Comparison of ENCODE assay signal across 7 mouse cellular contexts in the genomic region with DNA sequence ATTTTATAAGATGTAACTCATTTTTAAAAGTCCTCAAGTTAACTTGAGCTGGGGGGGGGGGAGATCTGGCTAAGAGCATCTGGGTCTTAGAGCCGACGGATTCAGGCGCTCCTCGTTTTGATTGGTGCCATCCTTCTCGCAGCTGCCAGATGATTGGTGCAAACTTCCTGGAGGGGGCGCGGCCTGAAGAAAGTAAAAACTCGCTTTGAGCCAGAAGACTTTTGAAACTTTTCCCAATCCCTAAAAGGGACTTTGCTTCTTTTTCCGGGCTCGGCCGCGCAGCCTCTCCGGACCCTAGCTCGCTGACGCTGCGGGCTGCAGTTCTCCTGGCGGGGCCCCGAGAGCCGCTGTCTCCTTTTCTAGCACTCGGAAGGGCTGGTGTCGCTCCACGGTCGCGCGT. TPM values are rescaled to one million over a fixed set of nuclear protein-coding genes. Genes with fewer than 3 reads are reported as not detected.
DNase-seq lines count a peak whose midpoint lies in the region; ATAC-seq and TF ChIP-seq lines count a peak whose summit lies in the region.

Gene Foxc2, plus strand, starts transcription at position 224 of the 400 bp plus-strand sequence.

- peaks cover 28% of the 10 kb centered on the region for H3K4me1 ChIP-seq in limb, embryonic 11.5 days (ENCODE audit: control insufficient read depth, insufficient read depth, low read length)
- peaks cover 13% of the 10 kb centered on the region for H3K4me1 ChIP-seq in midbrain, embryonic 13.5 days (replicated peaks)

- TF ChIP-seq CTCF in brain, embryonic 14.5 days (IDR thresholded peaks at IDR 0.05; ENCODE audit: borderline replicate concordance, extremely low read depth, insufficient read depth, insufficient read length): no peak

- no peak within 1 kb of the TSS; the same call in 1 of the 2 replicates for H3K27ac ChIP-seq in limb, embryonic 11.5 days (replicated peaks; ENCODE audit: low read depth, low read length)
- no peak within 1 kb of the TSS for H3K27ac ChIP-seq in midbrain, embryonic 13.5 days

- H3K9ac ChIP-seq in limb, embryonic 11.5 days (ENCODE audit: low read length): peak within 1 kb of the TSS; percentile 63
- 0 out of 2 replicates have a peak within 1 kb of the TSS, but pooled peaks have one; percentile 32 for H3K9ac ChIP-seq in midbrain, embryonic 13.5 days (replicated peaks)

- peak; percentile 97 for DNase-seq in NIH3T3 (ENCODE audit: low read depth)
- DNase-seq in brain, embryonic 14.5 days (ENCODE audit: low read depth): peak; percentile 94
- DNase-seq in gastrocnemius, postnatal 10 days: peak; percentile 75
- peak; percentile 90 for DNase-seq in limb, embryonic 11.5 days (ENCODE audit: low spot score)
- peak; percentile 73 to 74 for DNase-seq in spleen, postnatal 36 days (ENCODE audit: low spot score in 2 of 2)

- H3K36me3 ChIP-seq in limb, embryonic 11.5 days (ENCODE audit: control insufficient read depth, insufficient read depth, low read length): no peaks in the 10 kb centered on the region
- no peaks in the 10 kb centered on the region for H3K36me3 ChIP-seq in midbrain, embryonic 13.5 days

- peak; percentile 78 for ATAC-seq in inflammation-experienced regulatory T-cells, adult 6 months
- ATAC-seq in limb, embryonic 11.5 days (ENCODE audit: insufficient number of reproducible peaks, low FRiP score, low TSS enrichment, low read depth): peak; percentile 41; the same call in 1 of the 2 replicates
- ATAC-seq in midbrain, embryonic 13.5 days: no peak

- no peak for TF ChIP-seq POLR2A in brain, embryonic 14.5 days (IDR thresholded peaks at IDR 0.05; ENCODE audit: borderline replicate concordance, extremely low read depth, insufficient read depth, insufficient read length, poor library complexity, severe bottlenecking)

- peaks cover 61% of the 10 kb centered on the region for H3K27me3 ChIP-seq in limb, embryonic 11.5 days (ENCODE audit: control insufficient read depth, insufficient read depth, low read length)
- peaks cover 97% of the 10 kb centered on the region for H3K27me3 ChIP-seq in midbrain, embryonic 13.5 days

- under 1% methylated on average over 25 of the region's 25 CpGs for WGBS in limb, embryonic 11.5 days
- WGBS in midbrain, embryonic 13.5 days: 0% methylated on average over 25 of the region's 25 CpGs

- H3K4me2 ChIP-seq in limb, embryonic 11.5 days (ENCODE audit: low read depth, severe bottlenecking): peak within 1 kb of the TSS; percentile 88
- peak within 1 kb of the TSS; percentile 58 for H3K4me2 ChIP-seq in midbrain, embryonic 13.5 days (replicated peaks)

- no peaks in the 10 kb centered on the region for H3K9me3 ChIP-seq in limb, embryonic 11.5 days (ENCODE audit: control insufficient read depth, low read length)
- peaks cover 3% of the 10 kb centered on the region; the same call in 1 of the 2 replicates for H3K9me3 ChIP-seq in midbrain, embryonic 13.5 days

- H3K4me3 ChIP-seq in limb, embryonic 11.5 days (ENCODE audit: low read depth, low read length): peak within 1 kb of the TSS; percentile 50
- peak within 1 kb of the TSS; percentile 39 for H3K4me3 ChIP-seq in midbrain, embryonic 13.5 days (replicated peaks)

RNA-seq across cellular contexts. Expression of gene Foxc2, which starts in this region (rescaled TPM):
- polyA plus RNA-seq in brain, embryonic 14.5 days (2012; rRNA removed): 1.4 and 3.5 TPM in 2 replicates
- 1 to 10 TPM in 1 of 2 experiments, under 1 TPM in 1; 0.78 to 1.1 TPM for total RNA-seq in gastrocnemius, postnatal 10 days (2021)
- not detected for polyA plus RNA-seq in inflammation-experienced regulatory T-cells, adult 6 months (2017; shearing (Covaris generic))
- polyA plus RNA-seq in limb, embryonic 11.5 days (2014; fragmentation: Nextera tagmentation; extraction: Ambion mirVana): 3.2 and 4.2 TPM in 2 replicates
- polyA plus RNA-seq in midbrain, embryonic 13.5 days (2015; fragmentation: Nextera tagmentation; extraction: Ambion mirVana): 1.3 and 1.9 TPM in 2 replicates

Comparison
In these comparisons a context has a peak if more than half of its experiments do, and no peak if none do; other contexts are left out.
1. Peak in ATAC-seq in inflammation-experienced regulatory T-cells, adult 6 months; RNA of the gene not detected or under 1 TPM.